Mouse (Mus musculus) hindlimb bud, embryonic 11.5 days (tissue): Measurements from ENCODE around the gene Fignl1.

Experiments
- DNase-seq: peaks from one replicate; pipeline ENCODE4 v3.0.0-alpha.2; 2012; ENCODE audit warnings: low read depth, low spot score; ENCODE audit errors: extremely low spot score

Gene Fignl1

DNA sequence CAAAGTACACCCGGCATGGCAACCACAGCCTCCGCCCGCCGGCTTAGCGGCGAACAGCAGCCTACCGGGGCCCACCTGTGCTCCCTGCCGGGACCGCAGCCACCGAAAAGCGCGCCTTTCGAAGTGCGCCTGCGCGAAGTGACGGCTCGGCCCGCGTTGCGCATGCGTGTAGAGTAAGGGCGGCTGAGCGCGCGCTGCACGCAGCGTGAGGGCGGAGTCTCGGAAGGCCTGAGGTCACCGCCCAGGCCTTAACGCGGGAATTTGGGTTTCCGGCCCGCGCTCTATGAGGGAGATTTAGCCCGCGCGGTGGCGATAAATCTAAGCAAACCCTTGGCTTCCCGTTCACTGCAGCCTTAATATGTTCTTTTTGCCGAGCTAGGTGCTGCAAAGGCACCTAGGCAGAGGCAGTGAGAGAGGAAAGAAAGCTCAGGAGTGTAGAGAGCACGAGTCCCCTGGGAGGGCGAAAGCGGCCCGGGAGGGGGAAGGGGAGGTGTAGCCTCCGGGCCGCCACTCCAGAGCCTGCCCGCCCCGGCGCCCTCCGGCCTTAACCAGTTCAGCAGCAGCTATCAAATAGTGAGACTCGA is at the start of gene Fignl1:
Gene Fignl1, minus strand, starts transcription at position 143 of the 584 bp plus-strand sequence.
- DNase-seq, result no peak

DNA sequence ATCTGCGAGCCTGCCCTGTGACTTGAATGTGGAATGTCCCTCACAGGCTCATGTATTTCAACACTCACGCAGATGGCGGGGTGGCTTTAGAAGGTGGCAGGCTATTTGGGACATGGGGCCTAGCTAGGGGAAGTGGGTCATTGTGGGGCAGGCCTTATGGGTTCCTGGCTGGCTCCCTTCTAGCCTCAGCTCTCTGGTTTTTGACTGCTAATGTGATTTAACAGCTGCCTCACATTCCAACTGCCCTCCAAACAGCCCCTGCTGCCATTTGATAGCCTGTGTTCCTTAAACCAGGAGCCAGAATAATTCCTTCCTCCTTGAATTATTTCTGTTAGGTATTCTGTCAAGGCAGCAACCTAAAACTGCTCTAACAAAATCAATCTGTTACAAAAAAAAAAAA is 48.2 kb upstream of the Fignl1 start:
- no peak for DNase-seq

DNA sequence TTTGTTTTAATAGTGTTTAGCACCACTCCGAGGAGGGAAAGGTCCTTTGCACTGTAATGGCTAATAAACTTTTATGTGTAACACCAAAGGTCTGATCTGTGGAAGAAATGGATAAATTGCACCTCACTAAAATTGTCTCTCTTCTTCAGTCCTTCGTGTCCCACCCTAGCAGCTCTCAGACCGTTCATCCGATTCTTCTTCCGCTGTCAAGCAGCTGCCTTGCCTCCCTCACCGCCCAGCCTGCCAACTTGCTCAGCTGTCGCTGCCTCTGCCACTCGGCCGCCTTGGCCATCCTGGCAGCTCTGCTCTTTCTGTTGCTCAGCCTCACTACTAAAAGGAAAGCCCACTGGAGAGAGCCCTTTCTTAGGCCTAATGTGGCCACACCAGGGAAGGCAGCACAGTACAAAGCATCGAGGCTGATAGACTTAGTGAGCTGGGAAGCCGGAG is 46.9 kb upstream of the Fignl1 start:
- no peak for DNase-seq

DNA sequence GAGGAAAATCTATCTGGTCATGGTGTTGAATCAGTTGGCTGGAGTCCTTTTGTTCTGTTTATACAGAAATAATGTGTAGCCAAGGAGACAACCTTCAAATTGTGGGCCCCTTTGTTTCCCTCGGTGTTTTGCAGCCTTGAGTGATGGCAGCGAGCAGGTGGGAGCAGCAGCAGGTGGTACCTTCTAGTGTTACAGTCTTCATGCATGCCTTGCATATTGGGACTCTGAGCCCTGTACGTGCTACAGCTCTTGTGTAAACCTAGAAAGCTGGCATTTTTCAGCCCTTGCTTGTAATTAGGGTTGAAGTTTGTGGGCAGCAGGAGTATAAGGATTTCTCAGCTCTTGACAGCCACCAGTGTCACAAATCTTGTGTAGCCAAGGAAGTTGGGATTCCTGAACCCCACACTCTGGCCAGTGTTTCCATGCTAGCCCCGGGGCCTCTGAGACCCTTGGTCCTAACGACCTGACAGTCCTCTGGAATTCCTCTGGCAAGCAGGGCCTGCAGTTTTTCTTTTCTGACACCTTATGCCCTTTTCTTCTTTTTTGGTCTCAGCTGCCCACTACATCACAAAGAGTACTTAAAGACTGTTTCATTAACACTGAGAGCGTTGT is 46.4 kb upstream of the Fignl1 start:
- no peak for DNase-seq

DNA sequence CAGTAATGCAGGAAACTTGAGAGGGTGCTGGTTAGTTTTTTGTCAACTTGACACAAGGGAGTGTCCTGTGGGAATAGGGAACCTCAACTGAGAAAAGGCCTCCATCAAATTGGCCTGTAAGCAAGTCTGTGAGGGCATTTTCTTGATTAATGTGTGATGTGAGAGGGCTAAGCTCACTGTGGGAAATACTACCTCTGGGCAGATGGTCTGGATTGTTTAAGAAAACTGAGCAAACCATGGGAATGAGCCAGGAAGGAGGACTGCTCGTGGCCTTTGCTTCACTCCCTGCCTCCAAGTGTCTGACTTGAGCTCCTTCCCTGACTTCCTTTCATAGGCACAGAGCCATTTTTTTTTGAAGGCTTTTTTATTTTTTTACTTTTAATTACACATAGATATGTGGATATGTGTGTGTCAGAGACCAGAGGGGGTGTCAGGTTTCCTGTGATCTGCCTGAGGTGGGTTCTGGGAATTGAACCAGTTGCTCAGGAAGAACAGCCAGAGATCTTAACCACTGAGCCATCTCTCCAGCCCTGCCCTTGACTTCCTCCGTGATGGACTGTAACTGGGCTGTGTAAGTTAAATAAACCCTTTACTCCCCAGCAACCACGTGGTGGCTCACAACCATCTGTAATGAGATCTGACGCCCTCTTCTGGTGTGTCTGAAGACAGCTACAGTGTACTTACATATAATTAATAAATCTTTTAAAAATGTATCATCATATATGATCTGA is 45.1 kb upstream of the Fignl1 start:
- no peak for DNase-seq

GRCm38 (mm10) chr11:11851957-11852505 is 43.3 kb upstream of the Fignl1 start:
- no peak for DNase-seq

DNA sequence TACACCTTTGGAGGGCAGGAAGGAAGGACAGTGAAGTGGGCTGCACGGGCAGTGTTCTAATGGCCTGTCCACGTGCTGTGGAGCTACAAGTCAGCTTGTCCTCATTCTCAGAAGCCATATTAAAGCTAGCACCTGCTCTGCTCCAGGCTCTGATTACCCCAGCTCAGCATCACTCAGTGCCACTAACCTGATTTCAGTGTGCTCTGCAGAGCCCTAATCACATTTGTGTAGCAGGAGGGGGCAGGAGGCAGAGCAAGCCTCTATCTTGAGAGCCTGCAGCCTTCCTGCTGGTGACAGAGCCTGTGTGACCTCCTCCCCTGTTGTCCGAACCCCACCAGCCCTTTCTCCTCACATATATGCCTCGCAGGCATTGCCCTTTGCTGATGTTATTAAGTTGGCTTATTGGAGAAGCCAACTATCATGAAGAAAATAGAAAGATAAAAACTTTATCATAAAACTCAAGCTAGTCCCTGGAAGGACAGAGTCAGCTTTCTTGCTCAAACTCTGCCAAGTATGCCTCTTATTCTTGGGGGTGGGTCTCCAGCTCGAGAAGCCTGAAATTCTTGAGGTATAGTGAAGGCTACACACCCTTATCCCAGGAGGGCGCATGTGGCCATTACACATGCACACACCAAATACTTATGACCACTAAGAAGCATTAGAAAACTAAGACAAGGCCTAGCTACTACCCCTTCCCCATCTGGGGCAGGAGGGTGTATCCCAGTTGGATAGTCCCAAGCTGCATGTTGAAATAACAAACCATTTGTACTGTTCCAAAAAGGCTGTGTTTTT is 41.9 kb upstream of the Fignl1 start:
- DNase-seq, result no peak

DNA sequence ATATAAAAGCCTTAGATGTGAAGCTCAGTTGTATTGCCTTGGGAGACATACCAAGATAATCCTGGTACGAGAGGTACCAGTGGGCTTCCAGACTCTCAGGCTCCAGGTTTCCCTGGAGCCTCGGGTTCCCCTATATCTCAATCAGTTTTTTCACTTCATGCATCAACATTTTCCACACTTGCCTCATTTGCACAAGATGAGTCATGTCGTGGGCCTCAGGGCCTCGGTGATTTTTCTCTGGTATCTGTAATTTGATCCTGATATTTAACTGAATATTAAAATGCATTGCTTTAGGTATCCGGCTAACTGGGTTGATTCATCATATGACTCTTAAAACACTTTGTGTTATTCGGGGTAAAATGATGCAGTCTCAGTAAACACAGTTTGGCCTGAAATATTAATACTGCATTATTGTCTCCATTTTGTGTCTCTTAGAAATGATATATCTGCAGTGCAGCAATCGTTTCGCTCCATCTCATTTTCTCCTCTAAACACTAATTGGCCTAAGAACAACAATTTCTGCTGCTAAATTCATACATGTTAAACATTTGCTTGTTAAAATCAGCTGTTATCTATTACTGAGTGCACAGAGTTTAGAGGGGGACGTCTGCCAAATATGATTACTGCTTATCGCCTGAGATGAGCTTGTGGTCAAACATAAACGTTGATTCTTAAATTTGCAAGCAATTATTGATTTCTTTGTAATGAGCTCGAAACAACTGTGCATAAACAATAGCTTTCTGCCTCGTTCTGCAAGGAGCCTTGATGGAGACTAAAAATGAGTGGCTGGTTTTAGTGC is 41.0 kb upstream of the Fignl1 start:
- no peak for DNase-seq

DNA sequence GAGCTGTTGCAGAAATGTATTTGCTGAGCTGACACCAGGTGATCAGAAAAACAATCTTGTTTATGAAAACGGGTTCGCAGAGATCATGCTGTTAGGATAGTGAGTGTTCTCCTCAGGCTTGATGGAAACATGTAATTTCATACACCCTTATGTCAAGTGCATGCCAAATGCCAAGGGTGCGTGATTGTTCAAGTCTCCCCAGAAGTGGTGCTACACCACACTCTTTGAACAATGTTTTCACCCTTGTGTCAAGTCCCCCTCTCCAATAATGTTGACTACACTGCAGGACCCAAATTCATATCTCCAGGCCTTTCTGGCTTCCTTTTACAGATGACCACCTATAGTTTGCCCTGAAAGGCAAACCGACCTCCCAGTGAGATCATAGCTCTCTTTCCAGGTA is 39.7 kb upstream of the Fignl1 start:
- DNase-seq, result no peak

DNA sequence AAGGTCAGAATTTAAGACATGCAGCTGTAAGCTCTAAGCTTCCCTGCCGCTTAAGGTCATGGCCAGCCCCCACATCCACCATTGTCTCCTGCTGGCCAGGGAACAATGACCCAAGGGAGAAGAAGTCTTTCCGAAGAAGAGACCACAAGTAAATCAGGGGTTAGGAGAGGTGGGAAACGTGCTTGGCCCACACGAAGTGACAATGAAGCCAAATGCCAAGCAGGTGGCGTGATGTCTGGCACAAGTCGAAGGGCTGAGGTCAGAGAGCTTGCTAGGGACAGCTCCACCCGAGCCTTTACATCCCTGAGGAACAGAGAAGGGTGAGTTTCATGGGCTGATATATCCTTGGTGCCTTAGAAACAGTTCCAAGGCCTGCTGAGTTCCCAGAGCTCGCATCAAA is 36.3 kb upstream of the Fignl1 start:
- no peak for DNase-seq

- no peak for DNase-seq
Observed at GRCm38 (mm10) chr11:11844367-11844971, 35.7 kb upstream of the Fignl1 start.

- DNase-seq, result no peak
Observed at GRCm38 (mm10) chr11:11841590-11841989, 32.8 kb upstream of the Fignl1 start.

GRCm38 (mm10) chr11:11840746-11841145 is 32.0 kb upstream of the Fignl1 start:
- DNase-seq, result no peak

DNA sequence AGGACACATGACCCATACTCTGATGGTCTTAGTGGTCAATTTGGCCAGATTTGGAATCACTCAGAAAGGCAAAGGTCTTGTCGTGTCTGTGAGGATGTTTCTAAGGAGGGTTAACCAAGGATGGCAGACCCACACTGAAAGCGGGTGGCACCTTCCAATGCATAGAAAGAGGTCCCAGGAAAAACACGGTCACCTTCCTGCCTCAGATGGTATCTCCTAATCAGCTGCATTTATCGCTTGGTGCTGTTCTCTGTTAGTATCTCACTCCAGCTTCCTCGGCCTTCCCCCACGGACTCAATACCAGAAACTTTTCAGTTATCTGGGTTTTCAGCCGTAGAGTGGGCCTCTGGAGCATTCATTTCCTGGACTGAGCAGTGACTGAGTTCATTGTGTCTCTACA is 31.1 kb upstream of the Fignl1 start:
- DNase-seq, result no peak

GRCm38 (mm10) chr11:11837384-11837783 is 28.6 kb upstream of the Fignl1 start:
- DNase-seq, result no peak

DNA sequence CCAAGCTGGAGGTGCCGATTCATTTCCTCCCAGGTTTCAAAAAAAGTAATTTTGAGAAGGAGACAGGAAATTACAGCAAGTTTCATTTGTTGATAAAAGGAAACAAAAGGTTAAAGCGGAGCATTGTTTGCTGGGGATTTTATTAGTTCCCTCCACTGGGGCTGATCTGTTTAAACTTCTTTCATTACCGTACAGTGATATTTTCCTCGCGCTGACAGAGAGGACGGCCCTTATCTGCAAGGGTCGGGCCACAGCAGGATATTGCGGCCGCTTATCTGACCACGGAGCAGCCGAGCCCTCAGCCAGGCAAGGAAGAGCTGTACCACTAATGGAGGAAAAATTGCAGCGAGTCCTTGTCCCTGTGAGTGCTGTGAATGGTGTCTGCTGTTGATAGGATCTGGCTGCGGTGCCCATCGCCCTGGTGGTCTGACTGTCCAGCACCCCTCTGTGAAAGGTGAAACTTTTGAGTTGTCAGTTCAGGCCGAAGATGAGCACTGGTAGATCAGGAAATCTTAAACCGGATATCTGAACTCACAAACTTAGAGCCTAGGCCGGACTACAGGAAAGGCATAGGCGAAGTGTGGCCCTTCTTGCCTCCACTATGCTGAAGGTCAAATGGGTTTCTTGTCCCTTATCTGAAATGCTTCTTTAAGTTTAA is 28.1 kb upstream of the Fignl1 start:
- no peak for DNase-seq

GRCm38 (mm10) chr11:11836262-11836661 is 27.5 kb upstream of the Fignl1 start:
- DNase-seq, result no peak

- DNase-seq, result no peak
Observed at GRCm38 (mm10) chr11:11835791-11836190, 27.0 kb upstream of the Fignl1 start.

DNA sequence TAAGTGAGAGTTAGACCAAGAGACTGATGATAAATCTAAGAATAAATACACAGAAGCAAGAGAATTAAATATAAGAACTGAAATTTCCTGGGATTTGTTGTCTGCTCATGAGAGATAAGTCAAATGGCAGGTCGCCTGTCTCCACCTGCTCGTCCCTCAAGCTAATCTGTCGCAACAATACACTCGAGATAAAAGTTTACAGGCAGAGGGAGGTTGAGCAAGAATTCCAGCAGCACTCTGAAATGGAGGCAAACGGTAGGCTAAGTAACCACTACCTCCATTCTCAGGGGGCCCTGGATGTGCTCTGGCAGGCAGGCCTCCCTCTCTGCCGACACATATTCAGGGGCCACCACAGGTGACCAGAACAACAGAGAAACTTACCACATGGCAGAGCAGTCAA is 26.6 kb upstream of the Fignl1 start:
- DNase-seq, result no peak

GRCm38 (mm10) chr11:11833100-11833499 is 24.3 kb upstream of the Fignl1 start:
- no peak for DNase-seq
